Mouse (Mus musculus) bone marrow, adult 2 months (tissue): ENCODE data around the gene Actl7a. TPM values are rescaled to one million over a fixed set of nuclear protein-coding genes. Genes with fewer than 3 reads are reported as not detected.

ENCODE experiments used
- H3K27ac ChIP-seq: fragments of 200-500 bp; 2 replicates; pipeline ENCODE4 v1.5.1; 2012; ENCODE audit warnings: low read depth, mild to moderate bottlenecking, control low read depth, inconsistent platforms, low read length; ENCODE audit not compliant: control insufficient read depth, poor library complexity, insufficient read depth
- H3K4me1 ChIP-seq: fragments of 200-500 bp; 2 replicates; pipeline ENCODE4 v1.6.1; 2011; ENCODE audit warnings: low read length; ENCODE audit not compliant: control insufficient read depth, insufficient read depth
- H3K4me3 ChIP-seq: fragments of 200-500 bp; replicated peaks from 2 replicates; pipeline ENCODE3; 2011; ENCODE audit warnings: mild to moderate bottlenecking, low read depth, low read length, control low read depth; ENCODE audit not compliant: control insufficient read depth
- CTCF ChIP-seq: fragments of 200-500 bp; IDR thresholded peaks from 2 replicates; pipeline ENCODE4 v1.5.1; 2011; ENCODE audit warnings: low read length, control low read depth; ENCODE audit not compliant: control insufficient read depth, insufficient read depth
- POLR2A ChIP-seq: fragments of 200-500 bp; IDR thresholded peaks from 2 replicates; pipeline ENCODE4 v1.6.1; 2011; ENCODE audit warnings: low read depth, mild to moderate bottlenecking, control low read depth, low read length, borderline replicate concordance; ENCODE audit not compliant: control insufficient read depth
- WGBS: fragments of 180-500 bp; shearing (Covaris S2); methylation state at CpG from one replicate; pipeline ENCODE4 v1.1.7; 2018; 5-methylcytosine and 5-hydroxymethylcytosine counted together
- polyA plus RNA-seq: library from polyadenylated mRNA; stranded (reverse); fragments of >200 nt; gene quantifications from 2 replicates; pipeline ENCODE4 v1.2.4, GENCODE M21; 2011; ENCODE audit warnings: low replicate concordance; ENCODE audit not compliant: missing spikeins, insufficient read depth, insufficient read length

Actl7a gene
- polyA plus RNA-seq, 1 experiment = not detected

DNA sequence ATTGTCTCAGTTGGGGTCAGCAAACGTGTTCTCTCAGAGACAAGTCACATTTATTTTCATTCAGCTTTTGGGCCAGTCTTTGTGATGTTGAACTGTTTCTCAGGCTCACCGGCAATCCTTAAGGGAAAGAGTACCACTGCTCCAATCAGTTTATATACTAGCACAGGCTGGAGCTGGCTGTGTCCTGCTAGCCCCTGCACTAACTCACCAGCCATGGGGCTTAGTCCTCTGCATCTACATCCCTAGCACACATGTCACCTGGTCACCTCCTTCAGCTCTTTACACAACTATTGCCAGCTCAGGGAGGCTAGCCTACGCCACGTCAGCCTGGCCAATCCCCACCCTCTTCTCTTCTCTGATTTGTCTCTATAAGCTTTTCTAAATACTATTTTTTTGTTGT is 515 bp upstream of the Actl7a start:
- Histone ChIP-seq H3K27ac (no peak overlapping the region), H3K4me1 (no peaks in the 10 kb centered on the region), H3K4me3 (no peak overlapping the region)
- WGBS = 84% methylated on average over 4 of the region's 4 CpGs
- no peak for TF ChIP-seq CTCF
- TF ChIP-seq POLR2A = no peak

DNA sequence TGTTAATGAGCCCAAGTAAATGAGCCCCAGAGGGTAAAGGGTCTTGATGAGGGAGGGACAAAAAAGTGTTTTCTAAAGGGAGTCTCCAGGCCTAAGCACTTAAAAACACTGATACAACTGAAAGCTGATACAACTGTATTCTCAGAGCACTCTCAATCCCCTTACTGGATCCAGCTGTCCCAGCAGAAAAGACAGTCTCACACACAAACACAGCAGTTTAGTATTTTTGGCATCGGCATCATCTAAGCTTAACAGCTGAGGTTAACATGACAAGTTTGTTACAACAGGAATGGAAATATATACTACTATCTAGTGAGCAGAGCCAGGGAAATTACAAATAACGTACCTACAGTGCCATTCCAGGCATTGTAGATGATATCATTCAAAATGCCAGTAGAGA is 3.1 kb downstream of the Actl7a start:
- Histone ChIP-seq H3K27ac (no peak overlapping the region), H3K4me1 (no peaks in the 10 kb centered on the region), H3K4me3 (no peak overlapping the region)
- 86% methylated on average over 2 of the region's 2 CpGs for WGBS
- TF ChIP-seq POLR2A (no peak), CTCF (no peak)

- Histone ChIP-seq H3K4me1 (no peaks in the 10 kb centered on the region), H3K4me3 (no peak overlapping the region), H3K27ac (no peak overlapping the region)
- 85% methylated on average over 9 of the region's 9 CpGs for WGBS
- TF ChIP-seq POLR2A (no peak), CTCF (no peak)
Measured at GRCm38 (mm10) chr4:56747456-56747855, 4.2 kb downstream of the Actl7a start.

- Histone ChIP-seq H3K4me3 (peak overlapping the region; percentile 71), H3K4me1 (peaks cover 5% of the 10 kb centered on the region), H3K27ac (peak overlapping the region; percentile 90)
- WGBS = 71% methylated on average over 5 of the region's 5 CpGs
- no peak for TF ChIP-seq CTCF
- TF ChIP-seq POLR2A = no peak
Measured at GRCm38 (mm10) chr4:56756021-56756420, 12.8 kb downstream of the Actl7a start.

GRCm38 (mm10) chr4:56756966-56757600 is 13.9 kb downstream of the Actl7a start:
- TF ChIP-seq POLR2A (no peak), CTCF (no peak)
- Histone ChIP-seq H3K4me3 (peak overlapping the region; percentile 71), H3K27ac (peak overlapping the region; percentile 90), H3K4me1 (peaks cover 5% of the 10 kb centered on the region)
- WGBS = 37% methylated on average over 10 of the region's 10 CpGs

GRCm38 (mm10) chr4:56757693-56758092 is 14.5 kb downstream of the Actl7a start:
- WGBS = 39% methylated on average over 1 of the region's 1 CpGs
- no peak overlapping the region for H3K4me3 ChIP-seq
- peaks cover 5% of the 10 kb centered on the region for H3K4me1 ChIP-seq
- no peak for TF ChIP-seq POLR2A
- TF ChIP-seq CTCF = no peak
- peak overlapping the region; percentile 7; the same call in 1 of the 2 replicates for H3K27ac ChIP-seq

DNA sequence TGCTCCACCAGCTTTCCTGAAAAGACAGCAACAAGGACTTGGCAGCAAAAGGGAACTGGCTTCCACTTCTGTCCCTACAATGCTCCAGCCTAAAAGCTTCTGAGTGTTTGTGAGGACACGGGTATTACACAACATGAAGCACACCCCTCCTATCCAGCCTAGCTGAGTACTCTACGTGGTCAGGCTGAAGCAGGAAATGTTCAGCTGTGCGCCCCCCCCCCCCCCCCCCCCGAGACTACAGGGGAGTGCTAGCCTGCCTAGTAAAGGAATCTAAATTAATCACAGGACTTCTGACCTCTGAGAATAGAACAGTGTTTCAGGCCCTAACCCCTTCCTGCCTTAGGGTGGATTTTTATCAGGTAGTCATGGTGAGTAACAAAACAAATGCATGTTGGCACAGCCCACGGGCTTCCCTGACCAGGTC is 24.7 kb downstream of the Actl7a start:
- Histone ChIP-seq H3K27ac (no peak overlapping the region), H3K4me1 (no peaks in the 10 kb centered on the region; the same call in 1 of the 2 replicates)
- 38% methylated on average over 5 of the region's 5 CpGs for WGBS

GRCm38 (mm10) chr4:56768913-56769312 is 25.7 kb downstream of the Actl7a start:
- no peak overlapping the region for H3K4me3 ChIP-seq
- no peak overlapping the region for H3K27ac ChIP-seq
- TF ChIP-seq CTCF = no peak
- TF ChIP-seq POLR2A = no peak
- no peaks in the 10 kb centered on the region; the same call in 1 of the 2 replicates for H3K4me1 ChIP-seq
- WGBS = 83% methylated on average over 7 of the region's 7 CpGs

More for the DNA sequence above, 24.7 kb downstream of the Actl7a start:
- TF ChIP-seq CTCF (no peak), POLR2A (no peak)
- no peak overlapping the region for H3K4me3 ChIP-seq

DNA sequence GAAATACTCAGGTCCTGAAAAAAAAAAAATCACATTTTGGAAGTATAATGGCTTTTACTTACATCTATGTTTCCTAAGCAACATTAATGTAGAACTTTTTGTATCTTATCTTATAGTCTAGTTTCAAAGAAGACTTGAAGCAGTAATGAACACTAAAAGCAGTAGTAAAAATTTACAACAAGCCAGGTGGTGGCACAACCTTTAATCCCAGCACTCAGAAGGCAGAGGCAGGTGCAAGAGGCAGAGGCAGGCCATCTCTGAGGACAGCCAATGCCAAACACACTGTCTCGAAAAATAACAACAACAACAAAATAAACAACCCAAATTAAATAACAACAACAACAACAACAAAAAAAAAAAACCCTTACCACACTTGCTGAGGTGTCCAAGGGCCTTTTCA is 27.9 kb downstream of the Actl7a start:
- WGBS = 73% methylated on average over 1 of the region's 1 CpGs
- TF ChIP-seq CTCF (no peak), POLR2A (no peak)
- H3K4me1 ChIP-seq = no peaks in the 10 kb centered on the region; the same call in 1 of the 2 replicates
- H3K4me3 ChIP-seq = no peak overlapping the region
- no peak overlapping the region for H3K27ac ChIP-seq
